Mouse (Mus musculus) liver, adult 2 months (tissue): ENCODE measurements around the gene Hes7. TPM values are rescaled to one million over a fixed set of nuclear protein-coding genes. Genes with fewer than 3 reads are reported as not detected.

Source experiments
- DNase-seq: peaks from one replicate; pipeline ENCODE4 v3.0.0-alpha.2; 2011; ENCODE audit warnings: low read depth, low spot score; ENCODE audit errors: extremely low read depth
- H3K27ac ChIP-seq: fragments of 200-500 bp; replicated peaks from 2 replicates; pipeline ENCODE4 v1.5.1; 2012; ENCODE audit warnings: low read depth, mild to moderate bottlenecking, control low read depth, inconsistent platforms, low read length; ENCODE audit not compliant: insufficient read depth
- H3K27me3 ChIP-seq: fragments of 200-500 bp; 2 replicates; pipeline ENCODE4 v1.6.1; 2012; ENCODE audit warnings: mild to moderate bottlenecking, moderate library complexity, low read length, inconsistent platforms; ENCODE audit not compliant: control insufficient read depth, insufficient read depth
- H3K36me3 ChIP-seq: fragments of 200-500 bp; 2 replicates; pipeline ENCODE4 v1.6.1; 2012; ENCODE audit warnings: low read length, inconsistent platforms; ENCODE audit not compliant: control insufficient read depth, insufficient read depth
- H3K4me1 ChIP-seq: fragments of 200-500 bp; 2 replicates; pipeline ENCODE4 v1.6.1; 2011; ENCODE audit warnings: low read length; ENCODE audit not compliant: control insufficient read depth, insufficient read depth
- H3K4me3 ChIP-seq: fragments of 200-500 bp; 2 replicates; pipeline ENCODE4 v1.5.1; 2011; ENCODE audit warnings: low read depth, mild to moderate bottlenecking, control low read depth, low read length, moderate library complexity; ENCODE audit not compliant: insufficient read depth
- H3K79me2 ChIP-seq: fragments of 200-500 bp; 2 replicates; pipeline ENCODE4 v1.6.1; 2012; ENCODE audit warnings: inconsistent platforms, mild to moderate bottlenecking, low read length, moderate library complexity; ENCODE audit not compliant: control insufficient read depth, insufficient read depth
- H3K9ac ChIP-seq: fragments of 200-500 bp; 2 replicates; pipeline ENCODE4 v1.6.1; 2012; ENCODE audit warnings: low read depth, mild to moderate bottlenecking, control low read depth, inconsistent platforms, low read length
- CTCF ChIP-seq: fragments of 200-500 bp; IDR thresholded peaks from 2 replicates; pipeline ENCODE4 v1.5.1; 2011; ENCODE audit warnings: low read depth, low read length, control low read depth
- POLR2A ChIP-seq: fragments of 200-500 bp; IDR thresholded peaks from 2 replicates; pipeline ENCODE4 v1.6.1; 2011; ENCODE audit warnings: low read length, control low read depth; ENCODE audit not compliant: insufficient read depth; ENCODE audit errors: extremely low read depth
- WGBS: fragments of 180-500 bp; shearing (Covaris S2); methylation state at CpG from one replicate; pipeline ENCODE4 v1.1.7; 2018; 5-methylcytosine and 5-hydroxymethylcytosine counted together
- polyA plus RNA-seq: library from polyadenylated mRNA; depleted of rRNA; stranded (reverse); fragments of >200 nt; gene quantifications from 2 replicates; pipeline ENCODE4 v1.2.3, GENCODE M21; 2012
- total RNA-seq: library from RNA; depleted of rRNA; stranded (reverse); fragments of >200 nt; gene quantifications from 2 replicates; pipeline ENCODE4 v1.2.3, GENCODE M21; 2014

Gene Hes7
- total and polyA plus RNA-seq, 2 experiments = 0.05 TPM; not detected in 1

DNA sequence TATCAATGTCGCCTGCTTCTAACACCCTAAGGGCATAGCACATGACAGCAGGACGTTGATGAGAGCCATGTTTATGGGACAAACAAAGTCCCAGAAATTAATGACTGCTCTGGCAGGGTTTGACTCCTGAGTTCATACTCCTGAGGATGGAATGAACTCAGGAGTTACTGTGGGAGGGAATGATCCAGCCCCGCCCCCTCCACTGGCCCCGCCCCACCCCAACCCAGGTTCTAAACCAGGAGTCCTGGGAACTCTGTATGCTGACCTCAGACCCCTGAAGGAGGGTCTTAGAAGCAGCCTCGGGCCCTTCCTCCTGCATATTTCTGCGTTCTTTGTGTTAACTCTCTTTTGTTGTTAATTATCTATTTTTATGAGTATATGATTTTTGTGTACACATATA is 34.6 kb upstream of the Hes7 start:
- no peak overlapping the region for H3K27ac ChIP-seq
- peaks cover 2% of the 10 kb centered on the region; the same call in 1 of the 2 replicates for H3K36me3 ChIP-seq
- no peak for DNase-seq
- no peak overlapping the region for H3K4me3 ChIP-seq
- TF ChIP-seq CTCF (no peak), POLR2A (no peak)
- 70% methylated on average over 6 of the region's 6 CpGs for WGBS
- no peak overlapping the region for H3K9ac ChIP-seq
- H3K27me3 ChIP-seq = no peaks in the 10 kb centered on the region
- peaks cover 10% of the 10 kb centered on the region for H3K4me1 ChIP-seq
- peaks cover 16% of the 10 kb centered on the region for H3K79me2 ChIP-seq

GRCm38 (mm10) chr11:69086390-69086789 is 33.8 kb upstream of the Hes7 start:
- TF ChIP-seq POLR2A (no peak), CTCF (no peak)
- 76% methylated on average over 6 of the region's 6 CpGs for WGBS
- DNase-seq = no peak

GRCm38 (mm10) chr11:69087082-69087481 is 33.1 kb upstream of the Hes7 start:
- 80% methylated on average over 4 of the region's 4 CpGs for WGBS
- no peak overlapping the region for H3K9ac ChIP-seq
- H3K4me3 ChIP-seq = no peak overlapping the region
- H3K4me1 ChIP-seq = peaks cover 12% of the 10 kb centered on the region
- no peaks in the 10 kb centered on the region for H3K27me3 ChIP-seq
- no peak overlapping the region for H3K27ac ChIP-seq
- H3K79me2 ChIP-seq = peaks cover 16% of the 10 kb centered on the region
- no peak for DNase-seq
- peaks cover 2% of the 10 kb centered on the region; the same call in 1 of the 2 replicates for H3K36me3 ChIP-seq
- TF ChIP-seq CTCF (no peak), POLR2A (no peak)

More at GRCm38 (mm10) chr11:69086390-69086789, 33.8 kb upstream of the Hes7 start:
- peaks cover 2% of the 10 kb centered on the region; the same call in 1 of the 2 replicates for H3K36me3 ChIP-seq
- peaks cover 16% of the 10 kb centered on the region for H3K79me2 ChIP-seq
- no peaks in the 10 kb centered on the region for H3K27me3 ChIP-seq
- no peak overlapping the region for H3K27ac ChIP-seq
- H3K4me1 ChIP-seq = peaks cover 10% of the 10 kb centered on the region
- no peak overlapping the region for H3K9ac ChIP-seq
- H3K4me3 ChIP-seq = no peak overlapping the region

DNA sequence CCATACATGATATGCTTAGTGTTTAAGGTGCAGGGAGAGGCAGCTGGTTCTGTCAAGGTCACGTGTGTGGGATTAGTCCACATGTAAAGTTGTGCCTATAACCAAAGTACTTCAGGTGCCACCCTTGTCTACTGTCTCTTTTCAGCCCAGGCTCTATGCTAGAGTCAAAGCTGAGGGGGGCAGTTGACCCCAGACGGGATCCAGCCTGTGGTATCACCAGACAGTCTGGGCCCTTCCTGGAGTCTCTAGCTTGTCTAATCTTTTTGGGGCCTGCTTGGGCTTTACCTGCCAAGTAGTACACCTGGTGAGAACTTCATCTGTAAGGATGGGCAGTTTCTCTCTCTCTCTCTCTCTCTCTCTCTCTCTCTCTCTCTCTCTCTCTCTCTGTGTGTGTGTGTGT is 32.6 kb upstream of the Hes7 start:
- Histone ChIP-seq H3K4me3 (no peak overlapping the region), H3K27me3 (no peaks in the 10 kb centered on the region), H3K4me1 (peaks cover 15% of the 10 kb centered on the region), H3K27ac (no peak overlapping the region), H3K9ac (no peak overlapping the region), H3K79me2 (peaks cover 16% of the 10 kb centered on the region), H3K36me3 (peaks cover 2% of the 10 kb centered on the region; the same call in 1 of the 2 replicates)
- 90% methylated on average over 2 of the region's 2 CpGs for WGBS
- no peak for TF ChIP-seq CTCF
- TF ChIP-seq POLR2A = no peak
- DNase-seq = no peak

GRCm38 (mm10) chr11:69088103-69088855 is 31.9 kb upstream of the Hes7 start, which contains the start of gene Vamp2:
TSS of gene Vamp2 (plus strand) at chr11:69088490.
- Histone ChIP-seq H3K79me2 (peaks cover 16% of the 10 kb centered on the region), H3K36me3 (peaks cover 2% of the 10 kb centered on the region; the same call in 1 of the 2 replicates), H3K9ac (peak within 1 kb of the TSS; percentile 100), H3K27me3 (no peaks in the 10 kb centered on the region), H3K27ac (peak within 1 kb of the TSS; percentile 97), H3K4me3 (peak within 1 kb of the TSS; percentile 96), H3K4me1 (peaks cover 15% of the 10 kb centered on the region)
- no peak for DNase-seq
- TF ChIP-seq POLR2A = peak; percentile 65; the same call in 1 of the 2 replicates
- TF ChIP-seq CTCF = no peak
- 2% methylated on average over 65 of the region's 67 CpGs for whole genome bisulfite sequencing
